Mouse (Mus musculus) bone marrow macrophage, adult 2 months (primary cell): Measurements from ENCODE around the gene Ssu72. TPM values are rescaled to one million over a fixed set of nuclear protein-coding genes. Genes with fewer than 3 reads are reported as not detected.
A peak's percentile ranks its signal among the peaks of the same experiment; 100 is the strongest.
"Not testable (repeated sequence)": the region's sequence is repeated elsewhere in the genome, so short reads cannot be mapped to it uniquely, and the experiment has no call there.

Experiments used
- H3K27ac ChIP-seq: 2 replicates; pipeline ENCODE4 v1.5.1; 2012; ENCODE audit warnings: low read depth, low read length; ENCODE audit not compliant: insufficient read depth
- H3K4me1 ChIP-seq: 2 replicates; pipeline ENCODE4 v1.6.1; 2012; ENCODE audit warnings: low read length; ENCODE audit not compliant: control insufficient read depth, insufficient read depth
- H3K4me3 ChIP-seq: 2 replicates; pipeline ENCODE4 v1.5.1; 2012; ENCODE audit warnings: mild to moderate bottlenecking, low read length, moderate library complexity; ENCODE audit not compliant: insufficient read depth
- CTCF ChIP-seq: IDR thresholded peaks from 2 replicates; pipeline ENCODE4 v1.5.1; 2012; ENCODE audit warnings: low read depth, mild to moderate bottlenecking, low read length, moderate library complexity
- POLR2A ChIP-seq: IDR thresholded peaks from 2 replicates; pipeline ENCODE4 v1.6.1; 2012; ENCODE audit warnings: mild to moderate bottlenecking, low read depth, low read length, borderline replicate concordance
- polyA plus RNA-seq: library from polyadenylated mRNA; stranded (reverse); fragments of >200 nt; gene quantifications from 2 replicates; pipeline ENCODE4 v1.2.4, GENCODE M21; 2012; ENCODE audit not compliant: missing spikeins, insufficient read depth, insufficient read length

Gene Ssu72
- polyA plus RNA-seq: 99.3 and 107 TPM in 2 replicates

DNA sequence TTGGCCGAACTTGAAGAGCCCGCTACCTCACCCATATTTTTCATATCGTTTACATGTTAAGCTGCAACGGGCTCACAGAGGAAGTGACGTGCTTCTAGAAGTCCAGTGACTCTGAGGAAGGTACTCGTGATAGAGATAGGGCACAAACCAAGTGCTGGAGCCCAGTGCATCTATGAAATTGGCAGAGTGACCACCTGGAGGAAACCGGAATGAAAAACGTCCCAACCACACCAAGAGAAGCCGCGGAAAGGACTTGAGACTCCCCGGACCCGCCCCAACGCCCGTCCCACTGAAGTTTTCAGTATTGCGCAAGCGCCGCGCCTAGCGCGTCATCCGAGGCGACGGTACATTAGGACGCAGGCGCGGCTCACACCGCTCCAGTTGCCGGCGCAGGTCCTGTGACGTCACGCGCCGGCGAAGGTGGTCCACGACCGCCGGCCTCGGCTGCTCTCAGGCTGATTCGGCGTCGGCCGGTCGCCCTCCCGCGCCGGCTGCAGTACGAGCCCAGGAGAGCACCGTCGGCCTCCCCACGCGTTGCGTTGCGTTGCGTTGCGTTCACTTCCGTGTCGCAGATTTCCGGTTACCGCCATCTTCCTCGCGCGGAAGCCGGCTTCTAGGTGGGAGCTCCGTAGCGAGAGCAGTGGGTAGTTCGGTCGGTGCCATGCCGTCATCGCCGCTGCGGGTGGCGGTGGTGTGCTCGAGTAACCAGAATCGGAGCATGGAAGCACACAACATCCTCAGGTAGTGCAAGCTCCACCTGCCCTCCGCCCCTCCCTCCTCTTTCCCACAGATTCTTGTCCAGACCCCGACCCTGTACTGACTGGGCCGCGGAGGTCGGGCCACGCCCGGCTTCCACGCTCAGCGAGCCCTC is at the start of gene Ssu72:
TSS of gene Ssu72 (plus strand) at position 80 of the 871 bp plus-strand sequence.
- TF ChIP-seq POLR2A: no peak
- no peak for TF ChIP-seq CTCF
- peak within 1 kb of the TSS; percentile 90 for H3K4me3 ChIP-seq
- peaks cover 26% of the 10 kb centered on the region for H3K4me1 ChIP-seq
- peak within 1 kb of the TSS; percentile 96 for H3K27ac ChIP-seq

DNA sequence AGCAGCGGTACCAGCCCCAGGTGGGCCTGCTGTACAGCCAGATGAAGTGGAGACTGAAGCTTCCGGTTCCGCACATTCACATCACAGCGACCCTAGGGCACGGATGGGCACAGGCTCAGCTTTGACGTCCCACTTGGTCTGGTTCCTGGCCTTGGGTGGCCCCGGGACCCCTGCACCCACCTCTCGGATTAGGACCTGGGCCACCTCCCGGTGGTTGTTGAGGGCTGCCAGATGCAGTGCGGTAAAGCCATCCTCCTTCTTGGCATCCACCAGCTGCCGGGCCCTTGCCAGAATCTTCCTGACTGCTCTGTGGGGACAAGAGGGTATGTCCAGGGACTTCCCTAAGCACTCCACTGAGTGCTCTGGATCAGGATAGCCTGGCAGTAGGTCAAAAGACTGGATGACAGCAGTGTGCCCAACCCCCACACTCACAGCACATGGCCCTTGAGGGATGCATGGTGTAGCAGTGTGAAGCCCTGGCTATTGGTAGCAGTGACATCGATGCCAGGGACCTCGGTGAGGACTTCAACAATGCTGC is 48.3 kb upstream of the Ssu72 start:
- H3K4me1 ChIP-seq: peaks cover 5% of the 10 kb centered on the region; the same call in 1 of the 2 replicates
- no peak overlapping the region for H3K27ac ChIP-seq
- TF ChIP-seq CTCF (no peak), POLR2A (no peak)
- H3K4me3 ChIP-seq: no peak overlapping the region

- TF ChIP-seq POLR2A (no peak), CTCF (no peak)
- no peak overlapping the region for H3K27ac ChIP-seq
- peaks cover 2% of the 10 kb centered on the region; the same call in 1 of the 2 replicates for H3K4me1 ChIP-seq
- no peak overlapping the region for H3K4me3 ChIP-seq
These were observed 45.6 kb upstream of the Ssu72 start for GRCm38 (mm10) chr4:155658961-155659360.

- H3K4me3 ChIP-seq: no peak overlapping the region
- TF ChIP-seq POLR2A (no peak), CTCF (no peak)
- H3K27ac ChIP-seq: no peak overlapping the region
- no peaks in the 10 kb centered on the region for H3K4me1 ChIP-seq
These were observed 44.0 kb upstream of the Ssu72 start for GRCm38 (mm10) chr4:155660641-155661040.

- TF ChIP-seq POLR2A: no peak
- TF ChIP-seq CTCF: no peak
- no peak overlapping the region for H3K4me3 ChIP-seq
These were observed 37.7 kb upstream of the Ssu72 start for GRCm38 (mm10) chr4:155666903-155667302.

DNA sequence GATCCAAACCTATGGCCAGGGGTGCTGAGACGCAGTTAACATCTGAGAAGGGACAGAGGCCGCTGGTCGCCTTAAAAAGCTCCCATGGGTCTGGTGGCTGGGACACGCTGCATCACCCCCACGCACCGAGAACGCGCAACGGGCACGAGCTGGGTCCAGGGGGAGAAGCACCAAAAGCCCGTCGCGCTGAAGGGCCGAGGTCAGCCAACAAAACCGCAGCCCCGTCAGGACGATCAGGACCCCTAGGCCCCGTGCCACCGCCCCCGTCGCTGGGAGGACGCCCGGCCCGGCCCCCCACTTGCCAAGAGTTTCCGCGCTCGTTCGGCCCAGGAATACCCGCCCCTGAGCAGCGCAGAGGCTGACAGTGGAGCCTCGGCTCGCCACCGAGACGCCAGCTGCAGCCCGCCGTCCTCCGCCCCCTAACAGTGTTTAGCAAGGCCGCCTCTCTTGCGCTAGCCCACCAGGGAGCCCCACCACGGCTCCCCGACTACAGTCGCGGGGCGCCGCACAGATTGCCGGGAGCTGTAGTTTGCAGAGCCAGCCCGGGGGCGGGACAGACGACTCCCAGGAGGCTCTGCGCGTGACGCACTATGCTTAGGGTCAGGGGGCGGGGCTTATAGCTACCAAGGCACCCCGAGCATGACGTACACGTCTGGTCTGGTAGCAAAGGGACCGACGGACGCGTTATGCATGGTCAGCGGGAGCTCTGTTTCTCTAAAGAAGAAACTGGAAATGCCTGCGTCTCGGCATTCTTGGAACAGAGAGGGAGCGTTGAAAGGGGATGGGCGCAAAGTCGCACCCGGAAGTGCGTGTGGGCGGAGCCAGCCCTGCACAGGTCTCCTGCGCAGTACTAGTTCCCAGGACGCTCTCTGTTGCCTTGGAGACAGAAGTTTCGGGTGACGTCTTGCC is 35.7 kb upstream of the Ssu72 start, which contains the start of gene Mib2:
TSS of gene Mib2 (minus strand) at position 510 of the 909 bp plus-strand sequence.
- TF ChIP-seq POLR2A (no peak), CTCF (no peak)
- Histone ChIP-seq H3K4me1 (peaks cover 9% of the 10 kb centered on the region), H3K27ac (peak within 1 kb of the TSS; percentile 89), H3K4me3 (peak within 1 kb of the TSS; percentile 97)

More at GRCm38 (mm10) chr4:155666903-155667302, 37.7 kb upstream of the Ssu72 start:
- Histone ChIP-seq H3K4me1 (peaks cover 9% of the 10 kb centered on the region), H3K27ac (peak overlapping the region; percentile 44)

DNA sequence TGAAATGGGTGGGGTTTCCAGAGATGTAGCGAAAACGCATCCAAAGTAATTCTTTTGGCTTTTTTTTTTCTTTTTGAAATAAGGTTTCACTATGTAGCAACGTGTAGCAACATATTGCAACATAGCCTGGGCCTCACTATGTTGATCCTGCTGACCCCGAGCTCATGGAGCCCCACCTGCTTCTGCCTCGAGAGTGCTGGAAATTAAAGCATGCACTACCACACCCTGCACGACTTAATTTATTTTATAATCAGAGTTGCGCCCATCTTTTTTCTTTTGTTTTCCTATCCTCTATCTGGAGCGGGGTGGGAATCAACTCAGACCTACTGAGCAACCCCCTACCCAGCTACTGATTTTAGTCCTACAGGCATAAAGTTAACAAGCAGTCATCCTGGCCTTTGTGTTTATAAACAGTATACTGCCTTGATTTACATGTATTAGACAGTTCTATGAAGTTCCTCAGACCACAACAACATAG is 35.0 kb upstream of the Ssu72 start:
- peak overlapping the region; percentile 97 for H3K4me3 ChIP-seq
- H3K27ac ChIP-seq: no peak overlapping the region
- TF ChIP-seq POLR2A: no peak
- TF ChIP-seq CTCF: no peak
- H3K4me1 ChIP-seq: peaks cover 9% of the 10 kb centered on the region

GRCm38 (mm10) chr4:155670236-155670635 is 34.4 kb upstream of the Ssu72 start:
- H3K4me3 ChIP-seq, H3K27ac ChIP-seq, H3K4me1 ChIP-seq: not testable (repeated sequence)

GRCm38 (mm10) chr4:155672082-155672481 is 32.5 kb upstream of the Ssu72 start:
- no peak overlapping the region for H3K4me3 ChIP-seq
- no peak overlapping the region for H3K27ac ChIP-seq
- peaks cover 6% of the 10 kb centered on the region for H3K4me1 ChIP-seq
- TF ChIP-seq POLR2A (no peak), CTCF (no peak)

GRCm38 (mm10) chr4:155675991-155676390 is 28.6 kb upstream of the Ssu72 start:
- Histone ChIP-seq H3K4me3 (no peak overlapping the region), H3K27ac (no peak overlapping the region), H3K4me1 (no peaks in the 10 kb centered on the region)
- TF ChIP-seq POLR2A (no peak), CTCF (no peak)

DNA sequence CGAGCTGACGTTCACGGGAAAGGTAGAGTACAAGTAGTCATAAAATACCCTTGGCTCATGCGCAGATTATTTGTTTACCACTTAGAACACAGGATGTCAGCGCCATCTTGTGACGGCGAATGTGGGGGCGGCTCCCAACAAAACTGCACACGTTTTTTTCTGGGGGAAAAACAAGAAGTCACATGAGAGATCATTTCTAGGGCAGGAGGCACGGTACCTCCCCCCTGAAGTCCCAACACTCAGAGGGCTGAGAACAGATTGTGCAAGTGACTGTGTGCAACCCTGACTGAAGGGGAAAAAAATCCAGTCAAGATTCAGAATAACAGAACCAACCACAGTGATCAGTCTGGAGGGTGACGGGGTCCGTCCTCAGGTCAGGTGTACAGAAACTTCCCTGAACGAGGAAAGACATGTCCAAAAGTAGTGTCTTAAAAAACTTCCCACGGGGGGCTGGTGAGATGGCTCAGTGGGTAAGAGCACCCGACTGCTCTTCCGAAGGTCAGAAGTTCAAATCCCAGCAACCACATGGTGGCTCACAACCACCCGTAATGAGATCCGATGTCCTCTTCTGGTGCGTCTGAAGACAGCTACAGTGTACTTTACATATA is 20.8 kb upstream of the Ssu72 start:
- H3K27ac ChIP-seq, H3K4me1 ChIP-seq, H3K4me3 ChIP-seq: not testable (repeated sequence)

- not testable (repeated sequence) for H3K4me1 ChIP-seq
These were observed 16.8 kb upstream of the Ssu72 start for GRCm38 (mm10) chr4:155687764-155688163.

More at GRCm38 (mm10) chr4:155687764-155688163, 16.8 kb upstream of the Ssu72 start:
- not testable (repeated sequence) for H3K27ac ChIP-seq, H3K4me3 ChIP-seq
